Mouse (Mus musculus): ENCODE results near the gene Crkl.

DNA sequence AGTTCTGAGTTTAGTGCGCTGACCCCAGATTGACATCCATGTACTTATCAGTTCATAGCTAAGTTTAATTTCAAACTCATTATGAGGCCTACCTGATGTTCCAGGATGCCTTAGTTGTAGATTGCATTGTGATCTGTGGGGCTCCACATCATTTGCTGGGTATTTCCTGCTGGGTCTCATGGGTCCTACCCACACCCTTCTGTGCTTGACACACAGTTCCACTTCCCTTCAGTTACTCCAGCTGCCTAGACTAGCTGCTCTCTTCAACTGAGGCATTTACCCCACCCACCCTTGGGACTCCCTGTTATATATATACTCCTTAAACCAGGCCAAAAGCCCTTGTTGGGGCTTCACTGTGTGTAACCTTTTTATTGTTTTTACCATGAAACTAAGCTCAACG is 42.7 kb upstream of the Crkl start:
- TF ChIP-seq CTCF (IDR thresholded peaks at IDR 0.05; ENCODE audit: low read depth) (no peak), EP300 (optimal IDR thresholded peaks at IDR 0.05) (no peak)

Measured in stomach, postnatal 0 days (tissue).